Mouse (Mus musculus) brain, adult 2 months (tissue): ENCODE data around the gene Cenpp.
A peak's percentile ranks its signal among the peaks of the same experiment; 100 is the strongest.

ENCODE experiments used
- DNase-seq: peaks from one replicate; pipeline ENCODE4 v3.0.0; 2011; ENCODE audit warnings: low read depth, low spot score

The Cenpp gene

DNA sequence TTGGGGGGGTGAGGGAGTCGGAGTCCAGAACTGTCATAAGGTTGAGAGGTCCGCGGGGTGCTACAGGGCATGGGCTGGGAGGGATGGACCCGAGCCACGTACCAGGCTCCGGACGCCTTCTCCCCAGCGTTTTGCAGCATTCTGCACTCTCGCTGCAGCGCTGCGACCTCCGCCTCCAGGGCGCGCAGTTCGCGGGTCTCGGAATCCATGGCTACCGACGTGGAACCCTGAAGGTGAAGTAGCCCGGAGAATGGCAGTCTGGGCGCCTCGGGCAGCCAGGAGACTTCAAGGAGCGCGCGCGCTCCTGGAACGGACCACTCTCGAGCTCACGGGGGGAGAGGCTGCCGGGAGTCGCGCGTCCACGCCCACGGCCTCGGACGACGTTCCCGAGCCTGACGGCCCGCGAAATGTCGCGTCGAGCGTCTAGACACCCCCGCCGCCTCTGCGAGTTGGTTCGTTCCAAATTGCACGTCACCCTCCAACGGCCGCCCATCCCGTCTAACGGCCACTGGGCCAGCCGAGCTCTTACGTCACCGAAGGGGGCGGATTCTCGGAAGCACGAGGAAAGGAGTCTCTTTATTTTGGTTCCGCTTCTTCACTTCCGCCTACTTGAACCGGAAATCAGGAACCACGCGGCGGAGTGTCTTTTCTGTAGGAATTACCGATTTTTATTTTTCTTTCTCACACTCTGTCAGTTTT is at the start of gene Cenpp, which contains the start of gene Nol8:
TSS of gene Cenpp (minus strand) at position 305 of the 699 bp plus-strand sequence.
TSS of gene Nol8 (plus strand) at position 598 of the 699 bp plus-strand sequence.
- DNase-seq, result peak; percentile 100

DNA sequence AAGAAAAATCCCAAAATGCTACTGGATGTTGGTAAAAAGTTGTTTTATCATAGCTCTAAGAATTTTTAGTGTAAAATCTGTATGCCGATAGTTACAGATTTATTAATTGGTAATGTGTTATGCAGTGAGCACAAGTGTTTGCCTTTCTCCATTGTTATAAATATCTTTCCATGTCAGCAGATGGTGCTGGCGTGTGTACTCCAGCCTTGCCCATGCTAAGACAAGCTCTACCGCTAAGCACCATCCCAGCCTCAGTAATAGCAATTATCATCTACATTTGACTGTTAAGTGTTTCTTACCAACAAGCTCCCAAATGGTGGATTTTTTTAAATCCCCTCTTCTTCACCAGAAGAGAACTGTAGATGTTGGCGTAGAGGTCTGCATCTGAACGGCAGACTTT is 38.5 kb upstream of the Cenpp start:
- DNase-seq, result peak; percentile 20

DNA sequence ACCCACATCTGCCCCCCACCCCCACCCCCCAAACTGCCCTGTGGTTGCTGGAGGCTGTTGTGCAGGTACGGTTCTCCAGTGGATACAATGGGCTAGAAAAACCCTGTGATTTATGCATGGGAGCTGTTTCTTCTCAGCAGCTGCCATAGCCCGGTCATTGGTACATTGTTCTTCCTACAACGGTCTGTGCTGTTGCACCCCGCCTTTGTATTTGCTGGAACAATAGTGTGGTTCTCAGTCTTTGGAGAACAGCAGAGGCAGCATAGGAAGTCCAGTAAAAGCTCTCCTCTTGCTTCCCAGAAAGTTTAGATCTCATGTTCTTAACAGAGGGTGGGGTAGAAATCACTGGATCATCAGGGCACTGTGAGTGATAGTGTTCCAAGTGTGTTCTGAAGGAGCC is 31.7 kb upstream of the Cenpp start:
- peak; percentile 69 for DNase-seq

DNA sequence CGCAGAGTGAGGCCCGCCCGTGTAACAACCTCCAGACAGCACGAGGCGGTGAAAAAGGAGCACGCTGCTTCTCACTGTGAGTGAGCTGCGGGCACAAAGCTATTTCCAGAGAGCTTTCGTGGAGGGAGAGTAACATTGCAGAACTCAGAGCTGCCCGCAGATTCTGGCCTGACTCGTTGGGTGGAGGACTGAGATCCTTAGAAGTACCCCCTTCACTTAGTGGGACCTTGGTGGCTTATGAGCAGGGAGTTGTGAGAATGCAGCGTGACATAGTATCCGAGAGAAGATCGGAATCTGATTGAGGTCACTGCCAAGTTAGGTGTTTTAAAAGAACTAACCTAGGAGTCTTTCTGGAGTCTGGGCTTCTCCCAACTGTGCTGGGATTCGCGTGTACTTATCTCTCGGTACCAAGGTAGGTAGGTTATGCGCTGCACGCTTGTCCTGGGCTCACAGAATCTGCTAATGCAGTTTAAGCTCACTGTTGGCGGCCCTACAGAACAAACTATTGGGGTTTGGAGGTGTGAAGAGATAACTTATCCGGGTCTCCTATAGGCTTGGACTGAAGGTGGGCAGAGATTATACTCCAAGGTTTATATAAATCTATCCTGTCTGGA is 29.8 kb upstream of the Cenpp start:
- DNase-seq, result no peak

DNA sequence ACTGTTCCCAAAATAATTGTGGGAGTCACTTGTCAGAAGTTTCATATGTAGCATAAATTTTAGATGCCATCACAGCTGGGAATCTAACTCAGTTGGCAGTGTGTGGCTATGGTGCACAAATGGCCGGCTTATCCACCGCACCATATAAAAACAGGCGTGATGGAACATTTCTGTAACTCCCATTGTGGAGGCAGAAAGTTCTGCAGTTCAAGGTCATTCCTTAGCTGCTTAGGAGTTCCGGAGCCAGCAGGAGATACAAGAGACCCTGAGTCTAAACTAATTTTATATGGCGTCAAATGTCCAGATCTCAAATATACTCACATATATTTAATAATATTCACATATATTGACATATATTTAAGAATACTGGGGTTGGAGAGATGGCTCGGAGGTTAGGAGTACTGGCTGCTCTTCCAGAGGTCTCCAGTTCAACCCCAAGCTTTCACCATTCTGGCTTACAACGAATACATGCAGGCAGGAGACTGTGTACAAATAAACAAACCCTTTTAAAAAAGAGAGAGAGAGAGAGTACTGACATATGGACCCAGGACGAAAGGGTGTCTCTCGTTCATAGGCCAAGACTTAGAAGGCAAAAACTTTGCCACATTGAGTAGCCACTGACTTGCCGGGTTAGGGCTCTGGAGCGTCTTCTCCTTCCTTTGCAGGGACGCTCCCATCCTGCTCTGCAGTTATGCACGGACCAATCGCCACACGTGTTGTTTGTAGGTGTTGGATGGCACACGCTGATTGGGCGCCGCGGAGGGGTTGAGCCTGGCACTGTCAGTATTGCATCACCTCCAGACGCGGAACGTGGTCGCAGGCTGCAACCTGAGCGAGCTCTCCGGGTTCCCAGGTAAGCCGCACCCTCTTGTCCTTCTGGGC is 29.0 kb upstream of the Cenpp start, which contains the start of gene Iars:
TSS of gene Iars (plus strand) at position 750 of the 882 bp plus-strand sequence.
- DNase-seq, result peak; percentile 100

DNA sequence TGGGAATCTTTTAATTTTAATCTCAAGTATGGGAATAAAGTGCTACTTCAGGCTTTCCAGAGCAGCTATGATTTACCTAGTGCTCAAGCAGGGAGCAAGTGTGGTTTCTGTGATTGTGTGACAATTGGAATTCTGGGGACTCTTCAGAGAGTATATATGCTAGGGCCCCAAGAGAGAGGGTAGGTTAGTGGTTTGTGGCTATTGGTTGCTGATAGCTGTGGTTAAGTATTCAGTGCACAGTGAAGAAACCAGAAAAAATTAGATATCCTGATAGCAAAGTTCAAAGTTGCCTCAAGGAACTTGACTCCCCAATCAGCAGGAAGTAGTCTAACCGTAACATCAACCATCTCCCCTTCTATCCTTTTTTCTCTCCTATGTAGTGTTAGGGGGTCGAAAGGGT is 25.2 kb upstream of the Cenpp start:
- no peak for DNase-seq

DNA sequence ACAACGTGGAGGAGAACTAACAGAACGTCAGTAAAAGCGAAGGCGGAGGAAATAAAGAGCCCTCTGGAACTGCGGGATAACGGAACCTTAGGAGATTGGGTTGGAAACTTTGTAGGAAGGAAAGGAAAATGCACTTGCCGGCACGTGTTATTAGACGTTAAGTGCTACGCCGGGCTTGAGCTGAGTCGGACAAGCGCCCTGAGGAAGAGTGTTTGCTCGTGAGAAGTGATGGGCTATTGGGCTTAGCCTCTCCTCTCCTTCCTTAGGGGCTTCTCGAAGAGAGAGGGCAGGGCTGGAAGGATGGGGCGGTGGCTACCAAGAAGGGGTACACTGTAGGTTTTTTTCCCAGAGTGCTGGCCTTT is 576 bp upstream of the Cenpp start:
- DNase-seq, result no peak

DNA sequence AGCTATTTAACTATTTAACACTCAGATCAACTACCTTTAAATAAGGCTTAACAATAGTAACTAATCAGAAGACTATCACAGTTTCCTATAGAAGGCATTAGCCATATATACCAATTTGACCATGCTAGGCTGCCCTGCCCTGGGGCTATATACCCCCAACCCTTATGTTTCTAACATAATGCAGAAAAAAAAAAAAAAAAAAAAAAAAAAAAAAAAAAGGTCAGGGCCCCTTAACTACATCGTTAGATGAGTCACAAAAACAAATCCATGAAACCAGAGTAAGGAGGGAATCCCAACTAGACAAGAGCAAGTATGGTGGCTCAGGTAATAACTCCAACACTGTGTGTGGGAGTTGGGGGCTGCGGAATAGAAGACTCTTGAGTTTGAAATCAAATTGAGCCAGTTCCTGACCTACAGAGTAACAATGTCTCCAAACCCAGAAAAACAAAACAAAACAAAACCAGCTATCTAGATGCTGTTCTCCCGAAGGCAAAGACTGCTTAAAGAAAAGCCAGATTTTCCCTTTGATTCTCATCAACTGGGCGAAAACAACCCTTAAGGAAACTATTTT is 719 bp downstream of the Cenpp start:
- DNase-seq, result no peak

DNA sequence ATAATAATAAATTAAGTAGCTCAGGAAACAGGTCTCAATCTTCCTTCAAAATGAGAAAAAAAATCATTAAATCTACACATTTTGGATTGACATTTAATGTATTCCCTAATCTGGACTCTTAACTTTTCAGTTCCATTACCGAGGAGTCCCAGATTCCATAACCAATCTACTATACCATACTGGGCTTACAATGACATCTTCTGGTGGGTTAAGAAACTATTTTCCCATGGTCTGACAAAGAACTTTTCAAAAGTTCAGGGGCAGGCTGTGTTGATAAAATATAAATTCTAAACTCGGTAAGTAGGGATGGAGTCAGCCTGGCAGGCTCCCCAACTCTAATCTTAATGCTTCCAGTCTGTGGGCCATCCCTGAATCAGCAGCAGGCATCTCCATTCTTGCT is 1.4 kb downstream of the Cenpp start:
- DNase-seq, result no peak

DNA sequence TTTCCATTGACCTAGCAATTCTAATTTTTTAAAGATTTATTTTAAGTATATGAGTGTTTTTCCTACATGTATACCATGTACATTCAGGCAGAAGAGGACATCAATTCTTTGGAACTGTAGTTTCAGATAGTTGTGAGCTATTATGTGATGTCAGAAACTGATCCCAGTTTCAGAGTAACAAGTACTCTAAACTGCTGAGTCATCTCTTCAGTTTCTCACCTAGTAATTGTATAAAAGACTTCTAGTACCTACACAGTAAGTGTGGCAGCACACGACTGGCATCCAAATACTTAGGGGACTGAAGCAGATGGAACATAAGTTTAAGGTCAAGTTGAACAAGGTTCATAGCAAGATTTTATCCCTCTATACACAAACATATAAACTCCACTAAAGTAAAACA is 6.6 kb downstream of the Cenpp start:
- DNase-seq, result no peak

DNA sequence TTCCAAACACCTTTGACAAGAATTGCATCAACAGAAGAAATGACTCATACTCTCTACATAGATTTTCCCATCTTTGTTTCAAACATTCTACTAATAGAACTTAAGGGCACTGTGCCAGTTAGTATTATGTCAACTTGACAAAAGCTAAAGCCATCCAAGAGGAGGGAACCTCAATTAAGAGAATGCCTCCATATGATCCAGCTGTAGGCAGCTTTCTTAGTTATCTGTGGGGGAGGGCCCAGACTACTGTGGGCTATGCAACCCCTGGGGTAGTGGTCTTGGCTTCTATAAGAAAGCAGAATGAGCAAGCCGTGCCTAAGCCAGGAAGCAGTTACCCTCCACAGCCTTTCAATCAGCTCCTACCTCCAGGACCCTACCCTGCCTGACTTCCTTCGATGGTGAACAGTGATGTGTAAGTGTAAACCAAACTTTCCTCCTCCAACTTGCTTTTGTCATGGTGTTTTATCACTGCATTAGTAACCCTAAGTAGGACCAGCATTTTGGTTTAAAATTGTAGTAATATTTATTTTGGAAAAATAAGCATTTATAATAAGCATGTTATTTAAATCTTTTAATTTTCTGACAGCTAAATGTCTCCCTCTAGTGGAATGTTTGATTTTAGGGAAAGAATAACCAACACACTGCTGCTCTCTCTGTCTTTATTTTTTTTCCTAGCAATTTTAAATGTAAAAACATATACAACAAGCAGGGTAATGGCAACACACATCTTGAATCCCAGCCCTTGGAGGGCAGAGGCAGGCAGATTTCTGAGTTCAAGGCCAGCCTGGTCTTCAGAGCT is 7.7 kb downstream of the Cenpp start:
- peak; percentile 69 for DNase-seq

DNA sequence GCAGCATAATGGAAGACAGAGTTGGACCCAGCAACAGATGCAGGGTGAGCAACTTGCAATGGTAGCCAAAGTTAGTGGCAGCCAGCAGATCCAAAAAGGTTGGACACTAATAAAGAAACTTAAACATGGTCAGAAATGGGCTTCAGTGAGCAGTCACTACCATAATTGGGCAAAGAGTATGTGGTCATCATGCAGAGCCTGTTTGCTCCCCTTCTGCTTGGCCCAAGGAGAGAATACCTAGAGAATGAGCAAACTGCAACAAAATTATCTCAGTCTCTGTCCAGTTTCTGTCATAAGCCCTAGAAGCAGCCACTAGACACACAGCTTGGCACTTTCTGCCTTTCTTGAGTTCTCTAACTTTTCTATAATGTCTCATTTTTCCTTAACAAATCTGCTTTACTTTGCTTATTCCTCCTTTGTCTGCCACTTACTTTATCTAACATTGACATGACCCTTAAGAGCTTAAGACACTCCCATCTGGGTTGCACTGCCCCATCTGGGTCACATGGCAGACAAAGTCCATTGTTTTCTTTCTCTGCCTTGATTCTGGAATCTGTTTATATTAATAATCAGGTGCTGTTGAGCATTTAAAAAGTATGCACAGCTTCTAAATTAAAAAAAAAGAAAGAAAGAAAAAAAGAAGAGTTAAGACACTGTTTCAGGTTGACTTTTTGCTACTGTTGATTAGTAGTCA is 8.8 kb downstream of the Cenpp start:
- DNase-seq, result no peak

DNA sequence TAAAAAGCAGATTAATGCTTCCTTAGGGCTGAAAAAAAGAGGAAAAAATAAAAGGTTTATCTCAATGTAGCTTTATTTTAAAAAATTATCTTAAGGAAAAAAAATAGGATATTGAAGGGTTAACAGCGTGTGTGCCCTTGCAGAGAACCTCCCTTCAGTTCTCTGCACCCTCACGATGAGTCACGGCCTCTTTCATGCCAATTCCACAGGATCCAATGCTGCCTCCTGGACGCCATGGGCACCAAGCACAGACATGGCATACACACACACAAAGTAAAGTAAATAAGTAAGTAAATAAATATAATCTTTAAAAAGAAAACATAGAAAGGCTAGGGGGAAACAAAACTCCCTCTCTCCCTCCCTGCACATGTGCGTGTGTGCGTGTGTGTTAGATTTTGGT is 9.9 kb downstream of the Cenpp start:
- DNase-seq, result no peak

DNA sequence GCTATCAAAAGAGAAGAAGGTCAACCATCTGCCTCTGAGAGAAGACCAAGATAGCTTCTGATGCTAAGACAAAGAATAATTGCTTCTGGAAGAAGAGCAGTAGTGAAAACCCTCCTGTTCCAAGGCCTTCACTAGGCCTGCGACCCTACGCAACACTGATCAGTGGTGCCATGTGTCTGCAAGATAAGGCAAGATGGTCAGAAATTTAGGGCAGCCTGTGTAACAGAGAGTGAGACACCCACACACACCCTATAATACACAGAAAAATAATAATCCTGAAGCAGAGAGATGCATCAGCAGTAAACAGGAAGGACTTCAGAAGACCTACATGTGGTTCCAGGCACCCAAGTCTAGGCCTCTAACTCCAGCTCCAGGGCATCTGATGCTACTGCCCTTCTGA is 12.6 kb downstream of the Cenpp start:
- no peak for DNase-seq

DNA sequence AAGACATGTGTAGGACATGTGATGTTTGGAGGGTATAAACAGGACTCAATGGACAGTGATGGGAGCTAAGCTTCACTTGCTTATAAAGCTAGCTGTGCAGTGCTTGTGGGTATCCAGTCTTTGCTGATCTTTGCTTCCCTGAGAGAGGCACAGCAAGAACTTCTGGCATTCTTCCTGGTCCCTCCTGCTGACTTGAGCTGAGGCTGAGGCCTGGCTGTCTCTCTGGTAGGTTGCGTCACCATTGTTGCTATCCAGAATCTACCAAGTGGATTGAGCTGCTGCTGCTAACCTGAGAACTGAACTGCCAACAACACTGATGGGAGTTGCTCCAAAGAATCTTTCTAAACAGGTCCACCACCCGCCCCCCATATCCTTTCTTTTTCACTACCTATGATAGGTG is 23.5 kb downstream of the Cenpp start:
- no peak for DNase-seq

DNA sequence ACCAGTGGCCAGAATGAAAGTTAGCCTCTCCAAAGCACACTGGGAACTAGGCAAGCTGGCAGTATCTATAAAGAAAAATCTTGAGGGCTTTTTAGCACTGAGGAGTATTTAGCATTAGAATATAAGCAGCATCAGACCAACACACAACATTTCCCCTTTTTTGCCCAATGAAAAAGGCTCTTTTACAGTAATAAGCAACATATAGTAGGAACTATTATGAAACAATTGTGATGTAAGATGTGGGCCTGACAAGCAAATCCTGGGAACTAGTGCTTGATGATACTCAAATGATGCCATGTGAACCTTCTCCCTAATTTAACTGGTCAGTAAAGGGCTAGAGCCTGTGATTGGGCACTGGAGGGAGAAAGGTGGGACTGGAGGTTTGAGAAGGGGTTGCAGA is 24.4 kb downstream of the Cenpp start:
- no peak for DNase-seq

DNA sequence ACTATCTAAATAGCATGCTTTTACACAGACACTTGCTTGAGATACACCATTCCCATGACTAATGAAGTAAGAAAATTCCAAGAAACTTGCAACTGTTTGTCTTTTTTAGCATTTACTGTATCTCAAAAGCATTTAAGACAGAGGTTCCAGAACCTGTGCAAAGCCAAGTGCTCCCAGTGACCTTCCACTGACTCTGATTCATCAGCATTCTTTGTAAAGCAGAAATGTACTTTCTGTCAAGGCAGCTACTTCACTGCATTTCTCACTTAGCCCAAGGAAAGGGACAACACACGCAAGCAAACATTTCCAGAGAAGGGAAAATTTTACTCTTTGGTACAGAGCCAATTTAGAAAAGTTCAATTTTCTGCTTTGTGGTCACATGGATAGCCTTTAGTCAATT is 29.4 kb downstream of the Cenpp start:
- no peak for DNase-seq

DNA sequence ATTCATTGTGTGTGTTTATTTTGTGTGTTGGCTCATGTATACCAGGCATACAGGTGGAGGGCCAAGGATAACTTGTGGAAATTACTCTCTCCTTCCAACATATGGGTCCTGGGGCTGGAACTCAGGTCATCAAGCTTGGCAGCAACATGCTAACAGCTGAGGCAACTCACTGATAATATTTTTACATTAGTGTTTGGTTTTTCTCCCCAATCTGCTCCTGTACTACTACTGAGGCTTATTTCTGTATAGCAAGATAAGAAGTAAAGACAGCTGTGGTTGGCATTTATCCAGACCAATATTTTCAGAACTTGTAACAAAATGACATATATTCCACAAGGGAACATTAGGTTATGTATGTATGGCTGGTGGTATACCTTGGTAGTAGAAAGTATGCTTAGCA is 34.2 kb downstream of the Cenpp start:
- DNase-seq, result no peak

DNA sequence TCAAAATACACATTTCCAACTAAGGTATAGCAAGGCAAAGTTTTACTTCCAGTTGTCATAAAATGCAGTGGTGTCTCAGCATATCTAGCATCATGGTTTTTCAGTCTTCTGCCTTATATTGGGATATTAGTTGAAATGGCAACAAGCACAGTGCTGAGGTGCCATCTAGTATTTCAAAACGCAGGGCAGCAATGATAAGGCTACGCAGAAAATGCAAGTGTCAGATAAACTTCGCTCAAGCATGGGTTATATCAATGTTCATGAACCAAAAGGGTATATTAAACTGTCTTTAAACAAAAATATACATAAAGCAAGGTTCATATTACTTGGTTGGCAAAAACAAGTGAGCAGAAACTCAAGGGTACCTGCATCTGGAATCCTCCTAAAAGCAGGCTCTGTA is 35.6 kb downstream of the Cenpp start:
- DNase-seq, result no peak

DNA sequence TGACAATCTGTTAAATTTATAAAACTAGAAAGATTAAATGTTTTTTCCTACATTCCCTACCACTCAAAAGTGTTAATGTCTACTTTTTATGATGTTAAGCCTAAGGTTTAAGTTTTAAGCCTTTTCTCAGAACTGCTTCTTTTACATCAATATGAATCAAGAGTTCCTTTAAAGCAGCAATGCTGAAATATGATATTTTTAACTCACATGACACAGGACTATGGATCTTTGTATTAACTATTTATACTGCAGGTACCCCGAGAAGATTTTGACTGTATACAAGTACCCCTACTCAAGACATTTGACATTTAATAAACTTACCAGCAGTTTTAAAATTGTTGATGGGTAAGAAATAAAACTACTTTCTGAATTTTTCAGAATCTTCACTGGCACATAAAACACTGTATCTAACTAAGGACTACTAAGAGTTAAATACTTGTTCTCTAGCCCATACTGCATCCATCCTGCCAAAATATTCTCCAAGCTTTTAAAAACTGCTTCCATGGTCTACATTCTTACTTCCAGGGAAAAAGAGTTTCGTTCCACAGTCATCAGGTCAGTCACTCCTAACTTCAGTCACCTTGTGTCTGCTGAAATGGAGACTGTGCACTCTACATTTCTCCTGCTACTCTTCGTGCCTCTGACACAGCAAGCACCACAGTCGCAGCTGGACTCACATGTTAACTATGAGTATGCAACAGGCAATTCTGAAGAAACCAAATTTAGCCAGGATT is 43.8 kb downstream of the Cenpp start:
- no peak for DNase-seq
